Mouse (Mus musculus) frontal cortex, adult (tissue): ENCODE measurements at regions not wholly inside any gene's neighbourhood (a gene's known extent, or its start where the extent isn't known, plus 50 kb on each side); places are given as distances from the start of the nearest gene placed in this dataset.

Experiments
- ATAC-seq: cut with Nextera tagmentation; 2 replicates; pipeline ENCODE4 v1.9.2; 2017; ENCODE audit warnings: mild to moderate bottlenecking, moderate library complexity, mixed read lengths; ENCODE audit not compliant: low TSS enrichment

GRCm38 (mm10) chr8:34380615-34381014 is 269.1 kb upstream of the Gm10131 start:
- ATAC-seq, result no peak

GRCm38 (mm10) chr8:34377154-34377553 is 265.6 kb upstream of the Gm10131 start:
- no peak for ATAC-seq

GRCm38 (mm10) chr8:34374242-34374641 is 262.7 kb upstream of the Gm10131 start:
- no peak for ATAC-seq

GRCm38 (mm10) chr8:34372666-34372980 is 261.1 kb upstream of the Gm10131 start:
- ATAC-seq, result no peak

- peak; percentile 83 for ATAC-seq
Measured at GRCm38 (mm10) chr8:34371973-34372665, 260.6 kb upstream of the Gm10131 start.

- ATAC-seq, result 0 out of 2 replicates have a peak, but pooled peaks have one; percentile 0
Measured at GRCm38 (mm10) chr8:34371391-34371790, 259.9 kb upstream of the Gm10131 start.

- no peak for ATAC-seq
Measured at GRCm38 (mm10) chr8:34368556-34368955, 257.0 kb upstream of the Gm10131 start.

GRCm38 (mm10) chr8:34364446-34365035 is 253.0 kb upstream of the Gm10131 start:
- no peak for ATAC-seq

- no peak for ATAC-seq
Measured at GRCm38 (mm10) chr8:34363679-34364078, 252.1 kb upstream of the Gm10131 start.

- ATAC-seq, result no peak
Measured at GRCm38 (mm10) chr8:34363131-34363530, 251.6 kb upstream of the Gm10131 start.

- peak; percentile 71 for ATAC-seq
Measured at GRCm38 (mm10) chr8:34361377-34361776, 249.8 kb upstream of the Gm10131 start.

GRCm38 (mm10) chr8:34359776-34360175 is 248.2 kb upstream of the Gm10131 start:
- no peak for ATAC-seq

- no peak for ATAC-seq
Measured at GRCm38 (mm10) chr8:34355059-34355458, 243.5 kb upstream of the Gm10131 start.

GRCm38 (mm10) chr8:34353140-34353855 is 241.8 kb upstream of the Gm10131 start:
- ATAC-seq, result no peak

- ATAC-seq, result peak; percentile 74
Measured at GRCm38 (mm10) chr8:34334851-34335250, 223.3 kb upstream of the Gm10131 start.

GRCm38 (mm10) chr8:34331673-34332072 is 220.1 kb upstream of the Gm10131 start:
- peak; percentile 35; the same call in 1 of the 2 replicates for ATAC-seq

- ATAC-seq, result no peak
Measured at GRCm38 (mm10) chr8:34326614-34326965, 215.1 kb upstream of the Gm10131 start.

- ATAC-seq, result peak; percentile 79
Measured at GRCm38 (mm10) chr8:34325841-34326613, 214.5 kb upstream of the Gm10131 start.

- ATAC-seq, result peak; percentile 51
Measured at GRCm38 (mm10) chr8:34320158-34320587, 208.6 kb upstream of the Gm10131 start.

GRCm38 (mm10) chr8:34319719-34320118 is 208.2 kb upstream of the Gm10131 start:
- ATAC-seq, result no peak

GRCm38 (mm10) chr8:34315233-34315632 is 203.7 kb upstream of the Gm10131 start:
- no peak for ATAC-seq
